Mouse (Mus musculus) myocyte (in vitro differentiated cells): ENCODE data around the gene Itgav. TPM values are rescaled to one million over a fixed set of nuclear protein-coding genes. Genes with fewer than 3 reads are reported as not detected.

Source experiments
- H3K27me3 ChIP-seq: one replicate; pipeline ENCODE4 v1.6.1; 2011; ENCODE audit not compliant: control insufficient read depth, insufficient read depth, insufficient read length
- H3K36me3 ChIP-seq: one replicate; pipeline ENCODE4 v1.6.1; 2011; ENCODE audit not compliant: control insufficient read depth, insufficient read depth
- H3K4me2 ChIP-seq: one replicate; pipeline ENCODE4 v1.6.1; 2011; ENCODE audit warnings: low read depth, control low read depth
- H3K4me3 ChIP-seq: one replicate; pipeline ENCODE4 v1.5.1; 2011; ENCODE audit warnings: mild to moderate bottlenecking, control low read depth, moderate library complexity
- H3K79me2 ChIP-seq: one replicate; pipeline ENCODE4 v1.6.1; 2011; ENCODE audit not compliant: control insufficient read depth, insufficient read depth
- H3ac ChIP-seq: one replicate; pipeline ENCODE4 v1.6.1; 2011; ENCODE audit not compliant: control insufficient read depth, insufficient read length
- CEBPB ChIP-seq: IDR thresholded peaks from 2 replicates; pipeline ENCODE4 v1.6.1; 2011; ENCODE audit warnings: mild to moderate bottlenecking, moderate library complexity; ENCODE audit not compliant: poor library complexity, insufficient read depth, severe bottlenecking
- E2F4 ChIP-seq: IDR thresholded peaks from one replicate; pipeline ENCODE4 v1.6.1; 2011; ENCODE audit warnings: mild to moderate bottlenecking, control low read depth, moderate library complexity; ENCODE audit not compliant: insufficient read depth
- MAX ChIP-seq: IDR thresholded peaks from one replicate; pipeline ENCODE4 v1.6.1; 2011; ENCODE audit warnings: low read depth, mild to moderate bottlenecking, control low read depth
- MYOD1 ChIP-seq, 3 experiments: IDR thresholded peaks; one replicate each; pipeline ENCODE4 v1.6.1; 2011; ENCODE audit warnings: control low read depth in 2 of 3, low read depth in 2 of 3, mild to moderate bottlenecking in 2 of 3, moderate library complexity in 1 of 3; ENCODE audit not compliant: insufficient read length in 2 of 3, control insufficient read depth in 1 of 3
- MYOG ChIP-seq, 3 experiments: IDR thresholded peaks; one replicate each; pipeline ENCODE4 v1.6.1; 2011; ENCODE audit warnings: control low read depth in 2 of 3, low read depth in 2 of 3, mild to moderate bottlenecking in 2 of 3; ENCODE audit not compliant: insufficient read length in 2 of 3, control insufficient read depth in 1 of 3, insufficient read depth in 1 of 3
- POLR2A ChIP-seq: IDR thresholded peaks from one replicate; pipeline ENCODE4 v1.6.1; 2011; ENCODE audit warnings: low read depth, mild to moderate bottlenecking, control low read depth, moderate library complexity; ENCODE audit not compliant: insufficient read length
- POLR2AphosphoS2 ChIP-seq: IDR thresholded peaks from one replicate; pipeline ENCODE4 v1.6.1; 2011; ENCODE audit warnings: low read depth, control low read depth; ENCODE audit not compliant: insufficient read length
- REST ChIP-seq: IDR thresholded peaks from one replicate; pipeline ENCODE4 v1.6.1; 2011; ENCODE audit warnings: mild to moderate bottlenecking, control low read depth, moderate library complexity; ENCODE audit not compliant: insufficient read depth, insufficient read length
- SRF ChIP-seq: IDR thresholded peaks from one replicate; pipeline ENCODE4 v1.6.1; 2011; ENCODE audit warnings: low read depth; ENCODE audit not compliant: control insufficient read depth, insufficient read length
- TCF12 ChIP-seq: IDR thresholded peaks from one replicate; pipeline ENCODE4 v1.6.1; 2011; ENCODE audit warnings: mild to moderate bottlenecking, control low read depth; ENCODE audit not compliant: poor library complexity, insufficient read depth, severe bottlenecking
- TCF3 ChIP-seq: IDR thresholded peaks from one replicate; pipeline ENCODE4 v1.6.1; 2011; ENCODE audit warnings: low read depth, control low read depth; ENCODE audit not compliant: insufficient read length
- USF1 ChIP-seq: IDR thresholded peaks from one replicate; pipeline ENCODE4 v1.6.1; 2011; ENCODE audit warnings: low read depth, mild to moderate bottlenecking, control low read depth, moderate library complexity
- polyA plus RNA-seq: library from polyadenylated mRNA; unstranded; fragments of >200 nt; fragmentation: generic; extraction: Trizol; gene quantifications from one replicate; pipeline ENCODE4 v1.2.1, GENCODE M21; 2012; ENCODE audit warnings: missing spikeins

Itgav gene
- polyA plus RNA-seq, 1 experiment, result 26.2 TPM

GRCm38 (mm10) chr2:83721635-83722034 lies 2.6 kb upstream of the Itgav start:
- no peak overlapping the region for H3ac ChIP-seq
- H3K27me3 ChIP-seq, result no peaks in the 10 kb centered on the region
- no peak overlapping the region for H3K4me3 ChIP-seq
- H3K4me2 ChIP-seq, result no peak overlapping the region
- TF ChIP-seq CEBPB (no peak), E2F4 (no peak), TCF12 (no peak), USF1 (no peak), POLR2AphosphoS2 (no peak), SRF (no peak), MAX (no peak), MYOG (IDR thresholded peaks at IDR 0.05; ENCODE audit: control insufficient read depth in 1 of 3, insufficient read depth in 1 of 3, insufficient read length in 2 of 3, low read depth in 2 of 3) (no peak), MYOD1 (IDR thresholded peaks at IDR 0.05; ENCODE audit: control insufficient read depth in 1 of 3, insufficient read length in 2 of 3, low read depth in 2 of 3) (no peak), POLR2A (no peak), TCF3 (no peak), REST (no peak)
- H3K36me3 ChIP-seq, result no peaks in the 10 kb centered on the region
- H3K79me2 ChIP-seq, result peaks cover 19% of the 10 kb centered on the region

DNA sequence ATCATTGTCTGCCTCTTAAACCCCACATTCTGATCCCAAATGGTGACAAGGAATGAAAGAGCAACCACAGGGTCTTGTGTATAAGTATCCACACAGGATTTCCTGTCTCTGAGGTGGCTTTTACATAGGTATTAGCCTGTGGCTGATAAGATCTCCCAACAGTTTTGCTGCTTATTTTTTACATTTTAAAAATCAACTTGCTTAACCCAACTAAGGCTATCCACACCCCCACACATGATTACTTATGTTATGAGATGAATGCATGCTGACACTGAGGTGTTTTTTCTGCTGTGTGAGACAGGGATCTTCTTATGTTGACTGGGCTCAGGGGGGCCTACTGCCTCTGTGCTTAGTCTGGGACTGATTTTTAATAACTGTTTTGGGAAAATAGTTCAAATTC lies 1.3 kb upstream of the Itgav start:
- H3K27me3 ChIP-seq, result no peaks in the 10 kb centered on the region
- peak overlapping the region; percentile 94 for H3K4me2 ChIP-seq
- TF ChIP-seq MAX (no peak), TCF3 (no peak), CEBPB (no peak), SRF (no peak), POLR2A (no peak), MYOG (IDR thresholded peaks at IDR 0.05; ENCODE audit: control insufficient read depth in 1 of 3, insufficient read depth in 1 of 3, insufficient read length in 2 of 3, low read depth in 2 of 3) (no peak), MYOD1 (IDR thresholded peaks at IDR 0.05; ENCODE audit: control insufficient read depth in 1 of 3, insufficient read length in 2 of 3, low read depth in 2 of 3) (no peak), POLR2AphosphoS2 (no peak), E2F4 (no peak), REST (no peak), TCF12 (no peak), USF1 (no peak)
- no peak overlapping the region for H3ac ChIP-seq
- H3K4me3 ChIP-seq, result peak overlapping the region; percentile 45
- H3K36me3 ChIP-seq, result no peaks in the 10 kb centered on the region
- H3K79me2 ChIP-seq, result peaks cover 32% of the 10 kb centered on the region

DNA sequence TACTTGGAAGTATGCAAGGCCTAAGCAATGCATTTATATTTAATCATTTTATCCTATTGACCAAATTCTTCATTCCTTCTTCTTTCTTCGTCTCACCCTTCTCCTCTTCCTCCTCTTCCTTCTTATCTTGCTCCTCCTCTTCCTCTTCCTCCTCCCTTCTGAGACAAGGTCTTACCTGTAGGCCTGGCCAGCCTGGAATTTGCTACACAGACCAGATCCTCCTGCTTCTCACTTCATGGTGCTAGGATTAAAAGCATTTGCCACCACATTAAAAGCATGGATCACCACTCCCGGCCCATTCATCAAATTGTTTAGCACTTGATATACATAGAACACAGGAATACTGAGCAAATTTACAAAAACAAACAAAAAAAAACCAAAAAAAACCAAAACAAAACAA lies 851 bp upstream of the Itgav start:
- no peak for TF ChIP-seq USF1
- no peak for TF ChIP-seq MYOD1 (IDR thresholded peaks at IDR 0.05; ENCODE audit: control insufficient read depth in 1 of 3, insufficient read length in 2 of 3, low read depth in 2 of 3)
- TF ChIP-seq REST, result no peak
- no peak for TF ChIP-seq CEBPB
- TF ChIP-seq SRF, result no peak
- no peak for TF ChIP-seq MYOG (IDR thresholded peaks at IDR 0.05; ENCODE audit: control insufficient read depth in 1 of 3, insufficient read depth in 1 of 3, insufficient read length in 2 of 3, low read depth in 2 of 3)
- TF ChIP-seq MAX, result no peak
- no peak for TF ChIP-seq E2F4
- no peak for TF ChIP-seq TCF3
- TF ChIP-seq TCF12, result no peak
- no peak for TF ChIP-seq POLR2AphosphoS2
- TF ChIP-seq POLR2A, result no peak
- H3K27me3 ChIP-seq, result no peaks in the 10 kb centered on the region

DNA sequence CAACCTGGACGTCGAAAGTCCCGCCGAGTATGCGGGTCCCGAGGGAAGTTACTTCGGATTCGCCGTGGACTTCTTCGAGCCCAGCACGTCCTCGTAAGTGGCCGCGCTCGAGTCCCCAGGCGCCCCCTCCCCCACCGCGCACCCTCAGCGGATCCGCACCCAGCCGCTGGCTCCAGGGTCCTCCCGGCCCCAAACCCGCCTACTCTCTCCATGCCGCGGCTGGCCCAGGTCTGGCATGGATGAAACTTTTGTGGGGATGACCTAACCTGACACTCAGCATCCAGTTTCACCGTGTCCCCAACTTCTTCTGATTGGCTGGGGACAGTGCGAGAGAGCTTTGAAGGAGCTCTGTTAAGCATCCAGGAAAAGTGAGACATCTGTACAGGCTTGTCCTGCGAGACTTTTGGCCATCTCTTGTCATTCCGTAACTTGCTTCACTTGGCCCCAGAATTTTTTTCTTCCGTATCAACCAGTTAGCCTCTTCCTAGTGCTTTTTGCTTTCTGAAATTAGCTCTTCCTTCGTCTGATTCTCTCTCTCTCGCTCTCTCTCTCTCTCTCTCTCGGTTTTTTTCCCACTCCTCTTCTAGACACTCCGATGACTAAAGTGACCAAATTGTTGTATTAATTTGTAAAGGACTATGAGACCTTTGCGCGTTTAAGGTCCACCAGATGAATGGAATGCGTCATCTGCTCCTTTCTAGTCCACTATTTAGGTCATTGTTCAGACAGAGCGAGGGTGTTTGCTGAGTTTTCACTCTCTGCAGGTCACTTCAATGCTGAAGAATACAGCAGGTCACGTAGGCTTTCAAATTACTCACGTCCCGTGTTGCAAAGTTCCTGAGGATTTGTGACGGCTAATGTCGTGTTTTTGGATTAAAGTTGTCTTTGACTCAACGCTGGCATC lies 882 bp downstream of the Itgav start:
- Histone ChIP-seq H3K4me3 (peak overlapping the region; percentile 45), H3K36me3 (no peaks in the 10 kb centered on the region), H3K79me2 (peaks cover 49% of the 10 kb centered on the region), H3ac (peak overlapping the region; percentile 87), H3K4me2 (peak overlapping the region; percentile 75), H3K27me3 (no peaks in the 10 kb centered on the region)
- TF ChIP-seq MYOG (IDR thresholded peaks at IDR 0.05; ENCODE audit: control insufficient read depth in 1 of 3, insufficient read depth in 1 of 3, insufficient read length in 2 of 3, low read depth in 2 of 3) (peak in 1 of 3 experiments; percentile 1), E2F4 (no peak)

More for the DNA sequence above, 851 bp upstream of the Itgav start:
- Histone ChIP-seq H3K4me2 (peak overlapping the region; percentile 94), H3K4me3 (peak overlapping the region; percentile 45), H3K36me3 (no peaks in the 10 kb centered on the region), H3ac (peak overlapping the region; percentile 87), H3K79me2 (peaks cover 33% of the 10 kb centered on the region)

DNA sequence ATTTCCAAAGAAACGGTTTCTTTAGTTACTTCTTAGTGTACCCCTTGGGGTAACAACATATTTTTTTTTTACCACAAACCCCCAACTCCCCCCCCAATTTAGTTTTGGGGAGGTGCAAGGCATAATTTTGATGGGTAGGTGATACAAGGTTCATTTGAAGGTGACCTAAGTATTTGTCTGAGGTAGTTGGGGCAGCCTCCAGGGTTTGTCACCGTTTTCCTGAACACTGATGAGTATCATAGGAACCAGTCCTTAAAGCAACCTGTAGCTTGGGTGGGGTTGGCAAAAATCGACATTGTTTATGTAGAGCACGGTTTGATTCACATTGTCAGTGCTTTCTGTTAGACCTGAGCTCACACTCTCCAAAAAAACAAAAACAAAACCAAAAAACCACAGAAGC lies 1.6 kb downstream of the Itgav start:
- Histone ChIP-seq H3K4me3 (peak overlapping the region; percentile 45), H3ac (no peak overlapping the region), H3K4me2 (peak overlapping the region; percentile 75), H3K27me3 (no peaks in the 10 kb centered on the region), H3K36me3 (no peaks in the 10 kb centered on the region), H3K79me2 (peaks cover 56% of the 10 kb centered on the region)
- TF ChIP-seq USF1 (no peak), POLR2A (no peak), MYOG (IDR thresholded peaks at IDR 0.05; ENCODE audit: control insufficient read depth in 1 of 3, insufficient read depth in 1 of 3, insufficient read length in 2 of 3, low read depth in 2 of 3) (no peak), MAX (no peak), POLR2AphosphoS2 (no peak), TCF3 (no peak), CEBPB (no peak), MYOD1 (IDR thresholded peaks at IDR 0.05; ENCODE audit: control insufficient read depth in 1 of 3, insufficient read length in 2 of 3, low read depth in 2 of 3) (no peak), SRF (no peak), TCF12 (no peak), REST (no peak), E2F4 (no peak)
